ENCODE assay signal across 10 mouse cellular contexts in genomic region chr5:77267441-77267840, GRCm38 (mm10). TPM values are rescaled to one million over a fixed set of nuclear protein-coding genes. Genes with fewer than 3 reads are reported as not detected.
DNase-seq lines count a peak whose midpoint lies in the region; ATAC-seq and TF ChIP-seq lines count a peak whose summit lies in the region.
"Had no signal": no experiment of that assay in that cellular context is flagged by ENCODE, and none has a peak within 500 bp of the region (broad histone marks: within the 10 kb centered on the region; RNA-seq: fewer than 3 reads in every experiment).

No protein-coding gene starts in this region.

- H3K9ac ChIP-seq in CH12.LX (ENCODE audit: insufficient read depth, low read depth), result peak overlapping the region; percentile 79
- no peak overlapping the region for H3K9ac ChIP-seq in liver, embryonic 15.5 days

- intact Hi-C loops in gastrocnemius, postnatal 14 days (cut with DNase I; ENCODE audit: low total_unique reads), result no loop called here

- TF ChIP-seq EP300 in CH12.LX (IDR thresholded peaks at IDR 0.05; ENCODE audit: low read length), result no peak

- H3K9me3 ChIP-seq in CH12.LX (replicated peaks; ENCODE audit: low read length) (peaks cover 18% of the 10 kb centered on the region), E14TG2a.4 (ENCODE audit: low read length) (no peaks in the 10 kb centered on the region)
- no peaks in the 10 kb centered on the region for H3K9me3 ChIP-seq in hindbrain, embryonic 10.5 days
- no peaks in the 10 kb centered on the region for H3K9me3 ChIP-seq in liver, embryonic 15.5 days (replicated peaks)

- no peaks in the 10 kb centered on the region for H3K27me3 ChIP-seq in CH12.LX (replicated peaks)
- peaks cover 3% of the 10 kb centered on the region for H3K27me3 ChIP-seq in E14TG2a.4 (ENCODE audit: insufficient read depth, low read length)
- H3K27me3 ChIP-seq in hindbrain, embryonic 10.5 days (ENCODE audit: insufficient read depth, poor library complexity, severe bottlenecking), result peaks cover 21% of the 10 kb centered on the region
- H3K27me3 ChIP-seq in liver, embryonic 15.5 days, result no peaks in the 10 kb centered on the region

- H3K4me3 ChIP-seq in CH12.LX (replicated peaks in 1 of 3; ENCODE audit: low read depth in 2 of 3, low read length in 2 of 3, poor library complexity in 1 of 3), result peak overlapping the region in 2 of 3 experiments; percentile 68 to 71
- H3K4me3 ChIP-seq in E14TG2a.4 (replicated peaks; ENCODE audit: low read length), result peak overlapping the region; percentile 93
- peak overlapping the region; percentile 83 for H3K4me3 ChIP-seq in hindbrain, embryonic 10.5 days
- peak overlapping the region; percentile 92 for H3K4me3 ChIP-seq in liver, embryonic 15.5 days (replicated peaks)

- DNase-seq in CH12.LX (ENCODE audit: extremely low read depth), result no peak
- DNase-seq in hindbrain, embryonic 10.5 days (ENCODE audit: low spot score), result no peak
- DNase-seq in gastrocnemius, postnatal 14 days, result no peak
- DNase-seq in thymus, postnatal 14 days, result no peak
- no peak for DNase-seq in adrenal gland, adult 18-20 months (ENCODE audit: low spot score in 2 of 2)
- DNase-seq: cerebellum, postnatal 36 days; lung, adult 2 months had no signal

- no peak for TF ChIP-seq RAD21 in CH12.LX (IDR thresholded peaks at IDR 0.05; ENCODE audit: low read depth, low read length)

- TF ChIP-seq CTCF in CH12.LX (conservative IDR thresholded peaks at IDR 0.05 in 1 of 2, IDR thresholded peaks at IDR 0.05 in 1 of 2; ENCODE audit: low read depth in 2 of 2, low read length in 2 of 2) (no peak), E14TG2a.4 (conservative IDR thresholded peaks at IDR 0.05; ENCODE audit: low read length) (no peak)

- no peak overlapping the region for H3K27ac ChIP-seq in CH12.LX (ENCODE audit: insufficient read depth, low read depth)
- H3K27ac ChIP-seq in hindbrain, embryonic 10.5 days, result no peak overlapping the region; the same call in 1 of the 2 replicates
- H3K27ac ChIP-seq in liver, embryonic 15.5 days (replicated peaks), result no peak overlapping the region

- TF ChIP-seq POLR2A in CH12.LX (IDR thresholded peaks at IDR 0.05; ENCODE audit: low read depth, low read length), result no peak

- H3K36me3 ChIP-seq in CH12.LX (replicated peaks in 1 of 2; ENCODE audit: control insufficient read depth in 1 of 2, insufficient read depth in 1 of 2, low read length in 1 of 2) (peaks cover 28 to 42% of the 10 kb centered on the region in 2 experiments), E14TG2a.4 (ENCODE audit: insufficient read depth, low read length) (peaks cover 44% of the 10 kb centered on the region)
- H3K36me3 ChIP-seq in hindbrain, embryonic 10.5 days, result peaks cover 46% of the 10 kb centered on the region
- H3K36me3 ChIP-seq in liver, embryonic 15.5 days (replicated peaks), result peaks cover 34% of the 10 kb centered on the region

- in situ Hi-C loops in CH12.LX (cut with MboI; ENCODE audit: low pct_ligation_motif_present, low pct_unique_long_range_greater_than_20kb, low sequenced_read_pairs), result no loop called here

- H3K4me1 ChIP-seq in CH12.LX (ENCODE audit: control insufficient read depth in 1 of 2, insufficient read depth in 2 of 2) (peaks cover 3 to 43% of the 10 kb centered on the region in 2 experiments), E14TG2a.4 (replicated peaks; ENCODE audit: low read depth, low read length) (peaks cover 74% of the 10 kb centered on the region)
- H3K4me1 ChIP-seq in hindbrain, embryonic 10.5 days (replicated peaks), result peaks cover 18% of the 10 kb centered on the region
- peaks cover 37% of the 10 kb centered on the region for H3K4me1 ChIP-seq in liver, embryonic 15.5 days (replicated peaks)

- peaks cover 56% of the 10 kb centered on the region for H3K79me2 ChIP-seq in CH12.LX (replicated peaks; ENCODE audit: control insufficient read depth, extremely low read depth, insufficient read depth, poor library complexity, severe bottlenecking)

- 75% methylated on average over 4 of the region's 4 CpGs for WGBS in hindbrain, embryonic 10.5 days
- 66% methylated on average over 4 of the region's 4 CpGs for WGBS in liver, embryonic 15.5 days (ENCODE audit: insufficient replicate concordance)

- peak overlapping the region; percentile 71 for H3K4me2 ChIP-seq in CH12.LX (ENCODE audit: insufficient read depth, low read depth, poor library complexity, severe bottlenecking)
- H3K4me2 ChIP-seq in liver, embryonic 15.5 days, result peak overlapping the region; percentile 99

- dilution Hi-C loops in CH12.LX (cut with MboI; ENCODE audit: extremely low pct_ligation_motif_present, extremely low pct_unique_long_range_greater_than_20kb, low sequenced_read_pairs), result no loop called here

- no peak for ATAC-seq in liver, embryonic 15.5 days (ENCODE audit: insufficient read depth)

TF ChIP-seq in CH12.LX, 34 proteins besides CTCF, POLR2A, EP300 and RAD21:
- TF ChIP-seq IRF4 (IDR thresholded peaks at IDR 0.05; ENCODE audit: low read depth, low read length) (no peak), ELF1 (IDR thresholded peaks at IDR 0.05; ENCODE audit: low read depth, low read length) (no peak), ZNF384 (IDR thresholded peaks at IDR 0.05; ENCODE audit: low read depth, low read length) (peak; percentile 68; the same call in 1 of the 2 replicates), MEF2A (IDR thresholded peaks at IDR 0.05; ENCODE audit: borderline replicate concordance, low read depth, low read length) (no peak), CHD2 (IDR thresholded peaks at IDR 0.05; ENCODE audit: low read length) (no peak), E2F4 (IDR thresholded peaks at IDR 0.05; ENCODE audit: insufficient replicate concordance, low read depth, low read length) (no peak)

RNA-seq across cellular contexts. Expression of gene Rest, which starts 2.1 kb away (rescaled TPM):
- total RNA-seq in CH12.LX (2012; rRNA removed) (15.4 and 15.9 TPM in 2 replicates), CH12.LX (2014; rRNA removed) (16.5 and 16.8 TPM in 2 replicates)
- polyA plus RNA-seq in CH12.LX (2012; ENCODE audit: insufficient read length, low read depth), result 7.4 and 7.8 TPM in 2 replicates
- polyA plus RNA-seq in hindbrain, embryonic 10.5 days (2016; fragmentation: Nextera tagmentation; extraction: Ambion mirVana), result 17.1 and 22.8 TPM in 2 replicates
- 6.4 and 6.8 TPM in 2 replicates for polyA plus RNA-seq in liver, embryonic 15.5 days (2015; fragmentation: Nextera tagmentation; extraction: Ambion mirVana)
- 10 to 100 TPM in 1 of 2 experiments, 1 to 10 TPM in 1; 9.8 to 11.4 TPM for total RNA-seq in gastrocnemius, postnatal 14 days (2021)
- total RNA-seq in adrenal gland, adult 18-20 months (2021), result 10 to 100 TPM; 19.5 to 21.6 TPM

RNA-seq across cellular contexts. Expression of gene Noa1, which starts 42.4 kb away (rescaled TPM):
- 25.8 and 33.0 TPM in 2 replicates for total RNA-seq in CH12.LX (2012; rRNA removed)
- 44.3 and 45.7 TPM in 2 replicates for total RNA-seq in CH12.LX (2014; rRNA removed)
- 59.4 and 60.7 TPM in 2 replicates for polyA plus RNA-seq in CH12.LX (2012; ENCODE audit: insufficient read length, low read depth)
- 35.9 and 39.6 TPM in 2 replicates for polyA plus RNA-seq in hindbrain, embryonic 10.5 days (2016; fragmentation: Nextera tagmentation; extraction: Ambion mirVana)
- 18.1 and 18.2 TPM in 2 replicates for polyA plus RNA-seq in liver, embryonic 15.5 days (2015; fragmentation: Nextera tagmentation; extraction: Ambion mirVana)
- 10 to 100 TPM; 15.8 to 17.6 TPM for total RNA-seq in gastrocnemius, postnatal 14 days (2021)
- 10 to 100 TPM; 22.5 to 25.9 TPM for total RNA-seq in adrenal gland, adult 18-20 months (2021)

RNA-seq across cellular contexts. Expression of gene Polr2b, which starts 42.5 kb away (rescaled TPM):
- 133 and 140 TPM in 2 replicates for total RNA-seq in CH12.LX (2012; rRNA removed)
- 119 and 129 TPM in 2 replicates for total RNA-seq in CH12.LX (2014; rRNA removed)
- 78.0 and 88.0 TPM in 2 replicates for polyA plus RNA-seq in CH12.LX (2012; ENCODE audit: insufficient read length, low read depth)
- polyA plus RNA-seq in hindbrain, embryonic 10.5 days (2016; fragmentation: Nextera tagmentation; extraction: Ambion mirVana), result 71.6 and 91.1 TPM in 2 replicates
- polyA plus RNA-seq in liver, embryonic 15.5 days (2015; fragmentation: Nextera tagmentation; extraction: Ambion mirVana), result 24.9 and 26.0 TPM in 2 replicates
- 10 to 100 TPM; 22.1 to 23.4 TPM for total RNA-seq in gastrocnemius, postnatal 14 days (2021)
- total RNA-seq in adrenal gland, adult 18-20 months (2021), result 10 to 100 TPM; 37.2 to 88.7 TPM

RNA-seq across cellular contexts. Expression of gene Spink2, which starts 56.2 kb away (rescaled TPM):
- total RNA-seq in CH12.LX (2012; rRNA removed), result 0.42 and 0.55 TPM in 2 replicates
- total RNA-seq in CH12.LX (2014; rRNA removed), result not detected in 2 replicates
- 0.67 and 1.3 TPM in 2 replicates for polyA plus RNA-seq in CH12.LX (2012; ENCODE audit: insufficient read length, low read depth)
- polyA plus RNA-seq in hindbrain, embryonic 10.5 days (2016; fragmentation: Nextera tagmentation; extraction: Ambion mirVana), result 0.50 and 0.52 TPM in 2 replicates
- polyA plus RNA-seq in liver, embryonic 15.5 days (2015; fragmentation: Nextera tagmentation; extraction: Ambion mirVana), result 0.21 TPM in 1 of 2 replicates, not detected in the other
- under 1 TPM in 1 of 2 experiments, not detected in 1; 0.72 TPM for total RNA-seq in gastrocnemius, postnatal 14 days (2021)
- total RNA-seq in adrenal gland, adult 18-20 months (2021), result not detected
- total RNA-seq: hematopoietic stem cell, adult 5-6 weeks had no signal
